Mouse (Mus musculus) liver, postnatal 0 days (tissue): Measurements from ENCODE around the gene Rere. TPM values are rescaled to one million over a fixed set of nuclear protein-coding genes. Genes with fewer than 3 reads are reported as not detected.
A peak's percentile ranks its signal among the peaks of the same experiment; 100 is the strongest.

Source experiments
- ATAC-seq: fragments of 200-750 bp; cut with Nextera tagmentation; 2 replicates; pipeline ENCODE4 v1.8.0; 2017; ENCODE audit warnings: mild to moderate bottlenecking, moderate library complexity
- DNase-seq: peaks from one replicate; pipeline ENCODE4 v3.0.0-alpha.2; 2016
- H3K27ac ChIP-seq: fragments of 300-500 bp; sonication (generic); 2 replicates; pipeline ENCODE4 v1.5.1; 2014; ENCODE audit warnings: antibody characterized with exemption, moderate library complexity, mild to moderate bottlenecking, low read depth
- H3K27me3 ChIP-seq: fragments of 300-500 bp; sonication (generic); 2 replicates; pipeline ENCODE4 v1.6.1; 2014; ENCODE audit warnings: low read length, control low read depth, mixed read lengths; ENCODE audit not compliant: insufficient read depth
- H3K36me3 ChIP-seq: fragments of 300-500 bp; sonication (generic); replicated peaks from 2 replicates; pipeline ENCODE4 v1.6.1; 2014; ENCODE audit warnings: mild to moderate bottlenecking, control low read depth, low read length, moderate library complexity, mixed read lengths; ENCODE audit not compliant: insufficient read depth
- H3K4me1 ChIP-seq: fragments of 300-500 bp; sonication (generic); 2 replicates; pipeline ENCODE4 v1.6.1; 2014; ENCODE audit warnings: antibody characterized with exemption, mild to moderate bottlenecking, control low read depth; ENCODE audit not compliant: insufficient read depth
- H3K4me2 ChIP-seq: fragments of 300-500 bp; sonication (generic); 2 replicates; pipeline ENCODE4 v1.6.1; 2014; ENCODE audit warnings: low read depth, mild to moderate bottlenecking, low read length, moderate library complexity, mixed read lengths
- H3K4me3 ChIP-seq: fragments of 300-500 bp; sonication (generic); 2 replicates; pipeline ENCODE4 v1.5.1; 2014; ENCODE audit warnings: low read depth, low read length
- H3K9ac ChIP-seq: fragments of 300-500 bp; sonication (generic); replicated peaks from 2 replicates; pipeline ENCODE4 v1.6.1; 2014; ENCODE audit warnings: mild to moderate bottlenecking, moderate library complexity
- H3K9me3 ChIP-seq: fragments of 300-500 bp; sonication (generic); 2 replicates; pipeline ENCODE4 v1.6.1; 2016; ENCODE audit warnings: mild to moderate bottlenecking, control low read depth, low read length, mixed read lengths
- CTCF ChIP-seq: sonication (generic); IDR thresholded peaks from 2 replicates; pipeline ENCODE4 v1.5.1; 2016; ENCODE audit warnings: antibody characterized with exemption, low read depth
- EP300 ChIP-seq: IDR thresholded peaks from 2 replicates; pipeline ENCODE4 v1.6.1; 2016; ENCODE audit warnings: antibody characterized with exemption, low read depth, mild to moderate bottlenecking
- WGBS: fragments of 180-500 bp; shearing (Covaris S2); extraction: QIAGEN DNeasy Blood & Tissue Kit; methylation state at CpG from one replicate; pipeline ENCODE4 v1.1.7; 2014; ENCODE audit not compliant: insufficient replicate concordance; 5-methylcytosine and 5-hydroxymethylcytosine counted together
- polyA plus RNA-seq: library from polyadenylated mRNA; unstranded; fragments of >200 nt; fragmentation: Nextera tagmentation; extraction: Ambion mirVana; gene quantifications from 2 replicates; pipeline ENCODE4 v1.2.1, GENCODE M21; 2015

The Rere gene
- polyA plus RNA-seq, 1 experiment from 2014 or later, result 4.3 TPM

GRCm38 (mm10) chr4:150486097-150486496, 204.7 kb downstream of the Rere start:
- WGBS, result 22% methylated on average over 2 of the region's 2 CpGs
- H3K9me3 ChIP-seq, result no peaks in the 10 kb centered on the region
- TF ChIP-seq EP300 (no peak), CTCF (no peak)
- H3K27ac ChIP-seq, result peak overlapping the region; percentile 56
- no peak overlapping the region for H3K4me3 ChIP-seq
- peaks cover 25% of the 10 kb centered on the region for H3K4me1 ChIP-seq
- no peak overlapping the region for H3K9ac ChIP-seq
- no peaks in the 10 kb centered on the region for H3K27me3 ChIP-seq
- ATAC-seq (peak; percentile 57), DNase-seq (peak; percentile 25)
- H3K4me2 ChIP-seq, result peak overlapping the region; percentile 33
- H3K36me3 ChIP-seq, result no peaks in the 10 kb centered on the region; the same call in 1 of the 2 replicates

GRCm38 (mm10) chr4:150487109-150487508, 205.7 kb downstream of the Rere start:
- Histone ChIP-seq H3K9ac (no peak overlapping the region), H3K36me3 (no peaks in the 10 kb centered on the region; the same call in 1 of the 2 replicates), H3K4me2 (no peak overlapping the region), H3K27me3 (no peaks in the 10 kb centered on the region), H3K9me3 (no peaks in the 10 kb centered on the region), H3K4me1 (peaks cover 25% of the 10 kb centered on the region), H3K4me3 (no peak overlapping the region), H3K27ac (no peak overlapping the region)
- no peak for DNase-seq
- ATAC-seq, result no peak
- TF ChIP-seq CTCF, result no peak
- TF ChIP-seq EP300, result no peak
- WGBS, result 62% methylated on average over 5 of the region's 5 CpGs

- H3K27ac ChIP-seq, result peak overlapping the region; percentile 70
- peak; percentile 87 for ATAC-seq
- no peak for TF ChIP-seq EP300
- TF ChIP-seq CTCF, result no peak
- H3K9me3 ChIP-seq, result no peaks in the 10 kb centered on the region
- 21% methylated on average over 12 of the region's 12 CpGs for WGBS
- H3K4me2 ChIP-seq, result peak overlapping the region; percentile 65
- DNase-seq, result peak; percentile 65
- peaks cover 31% of the 10 kb centered on the region for H3K4me1 ChIP-seq
- H3K36me3 ChIP-seq, result no peaks in the 10 kb centered on the region
- peak overlapping the region; percentile 19 for H3K4me3 ChIP-seq
- H3K27me3 ChIP-seq, result no peaks in the 10 kb centered on the region
- H3K9ac ChIP-seq, result 0 out of 2 replicates have a peak overlapping the region, but pooled peaks have one; percentile 38
Measured at GRCm38 (mm10) chr4:150488096-150488748, 206.8 kb downstream of the Rere start.

GRCm38 (mm10) chr4:150488767-150489166, 207.3 kb downstream of the Rere start:
- Histone ChIP-seq H3K4me2 (peak overlapping the region; percentile 65), H3K27me3 (no peaks in the 10 kb centered on the region), H3K27ac (peak overlapping the region; percentile 70), H3K4me1 (peaks cover 35% of the 10 kb centered on the region), H3K9me3 (no peaks in the 10 kb centered on the region), H3K9ac (no peak overlapping the region), H3K4me3 (peak overlapping the region; percentile 19; the same call in 1 of the 2 replicates), H3K36me3 (no peaks in the 10 kb centered on the region)
- DNase-seq (no peak), ATAC-seq (no peak)
- TF ChIP-seq CTCF, result no peak
- WGBS, result 50% methylated on average over 4 of the region's 4 CpGs

GRCm38 (mm10) chr4:150490050-150490449, 208.6 kb downstream of the Rere start:
- Histone ChIP-seq H3K4me3 (no peak overlapping the region), H3K9ac (no peak overlapping the region), H3K4me2 (no peak overlapping the region), H3K27me3 (no peaks in the 10 kb centered on the region), H3K27ac (no peak overlapping the region), H3K9me3 (no peaks in the 10 kb centered on the region), H3K4me1 (peaks cover 35% of the 10 kb centered on the region), H3K36me3 (no peaks in the 10 kb centered on the region)
- TF ChIP-seq EP300, result no peak
- no peak for TF ChIP-seq CTCF
- DNase-seq (no peak), ATAC-seq (no peak)
- WGBS, result 33% methylated on average over 6 of the region's 6 CpGs

- Histone ChIP-seq H3K4me1 (peaks cover 35% of the 10 kb centered on the region), H3K27ac (no peak overlapping the region), H3K9ac (no peak overlapping the region), H3K9me3 (no peaks in the 10 kb centered on the region), H3K36me3 (no peaks in the 10 kb centered on the region), H3K4me2 (no peak overlapping the region), H3K4me3 (no peak overlapping the region), H3K27me3 (no peaks in the 10 kb centered on the region)
- ATAC-seq (no peak), DNase-seq (no peak)
- 86% methylated on average over 4 of the region's 4 CpGs for WGBS
- TF ChIP-seq CTCF, result no peak
- TF ChIP-seq EP300, result no peak
Measured at GRCm38 (mm10) chr4:150491710-150492109, 210.3 kb downstream of the Rere start.
